Mouse (Mus musculus) forebrain, embryonic 11.5 days (tissue): ENCODE measurements around the gene Kctd7. TPM values are rescaled to one million over a fixed set of nuclear protein-coding genes. Genes with fewer than 3 reads are reported as not detected.

Experiments
- ATAC-seq: fragments of 200-750 bp; cut with Nextera tagmentation; replicated peaks from 2 replicates; pipeline ENCODE4 v1.8.0; 2017; ENCODE audit warnings: moderate TSS enrichment; ENCODE audit not compliant: low FRiP score
- DNase-seq: peaks from one replicate; pipeline ENCODE4 v3.0.0-alpha.2; 2017; ENCODE audit warnings: low spot score
- H3K27ac ChIP-seq: fragments of 300-500 bp; sonication (generic); 2 replicates; pipeline ENCODE4 v1.5.1; 2014; ENCODE audit warnings: low read depth, low read length
- H3K27me3 ChIP-seq: fragments of 300-500 bp; sonication (generic); 2 replicates; pipeline ENCODE4 v1.6.1; 2014; ENCODE audit warnings: mild to moderate bottlenecking, low read length, mixed read lengths; ENCODE audit not compliant: control insufficient read depth, insufficient read depth
- H3K36me3 ChIP-seq: fragments of 300-500 bp; sonication (generic); 2 replicates; pipeline ENCODE4 v1.6.1; 2014; ENCODE audit warnings: mild to moderate bottlenecking, low read length, moderate library complexity, mixed read lengths; ENCODE audit not compliant: control insufficient read depth, insufficient read depth
- H3K4me1 ChIP-seq: fragments of 300-500 bp; sonication (generic); replicated peaks from 2 replicates; pipeline ENCODE4 v1.6.1; 2014; ENCODE audit warnings: low read length, mixed read lengths; ENCODE audit not compliant: control insufficient read depth, insufficient read depth
- H3K4me2 ChIP-seq: fragments of 300-500 bp; sonication (generic); 2 replicates; pipeline ENCODE4 v1.6.1; 2014; ENCODE audit warnings: low read depth, mild to moderate bottlenecking, low read length, moderate library complexity, mixed read lengths; ENCODE audit not compliant: severe bottlenecking
- H3K4me3 ChIP-seq: fragments of 300-500 bp; sonication (generic); 2 replicates; pipeline ENCODE4 v1.5.1; 2014; ENCODE audit warnings: low read depth, low read length
- H3K9ac ChIP-seq: fragments of 300-500 bp; sonication (generic); 2 replicates; pipeline ENCODE4 v1.6.1; 2014; ENCODE audit warnings: low read length
- H3K9me3 ChIP-seq: fragments of 300-500 bp; sonication (generic); 2 replicates; pipeline ENCODE4 v1.6.1; 2016; ENCODE audit warnings: low read length, mixed read lengths; ENCODE audit not compliant: control insufficient read depth
- WGBS: fragments of 180-500 bp; shearing (Covaris S2); extraction: QIAGEN DNeasy Blood & Tissue Kit; methylation state at CpG from one replicate; pipeline ENCODE4 v1.1.7; 2014; 5-methylcytosine and 5-hydroxymethylcytosine counted together
- polyA plus RNA-seq: library from polyadenylated mRNA; unstranded; fragments of >200 nt; fragmentation: Nextera tagmentation; extraction: Ambion mirVana; gene quantifications from 2 replicates; pipeline ENCODE4 v1.2.1, GENCODE M21; 2014

Gene Kctd7
- polyA plus RNA-seq, 1 experiment from 2014 or later, result 6.0 TPM

- Histone ChIP-seq H3K4me1 (no peaks in the 10 kb centered on the region), H3K27me3 (no peaks in the 10 kb centered on the region), H3K9ac (no peak overlapping the region), H3K4me3 (no peak overlapping the region), H3K36me3 (no peaks in the 10 kb centered on the region; the same call in 1 of the 2 replicates), H3K4me2 (no peak overlapping the region), H3K9me3 (no peaks in the 10 kb centered on the region), H3K27ac (no peak overlapping the region)
- DNase-seq (no peak), ATAC-seq (no peak)
- WGBS, result 94% methylated on average over 6 of the region's 6 CpGs
These were observed 46.2 kb downstream of the Kctd7 start for GRCm38 (mm10) chr5:130190909-130191308.

- no peaks in the 10 kb centered on the region; the same call in 1 of the 2 replicates for H3K36me3 ChIP-seq
- no peaks in the 10 kb centered on the region for H3K9me3 ChIP-seq
- WGBS, result 94% methylated on average over 6 of the region's 6 CpGs
- H3K4me3 ChIP-seq, result no peak overlapping the region
- no peak overlapping the region for H3K9ac ChIP-seq
- H3K4me2 ChIP-seq, result no peak overlapping the region
- H3K4me1 ChIP-seq, result no peaks in the 10 kb centered on the region
- H3K27ac ChIP-seq, result no peak overlapping the region
- no peak for ATAC-seq
- no peak for DNase-seq
- H3K27me3 ChIP-seq, result no peaks in the 10 kb centered on the region
These were observed 47.2 kb downstream of the Kctd7 start for GRCm38 (mm10) chr5:130191865-130192264.

GRCm38 (mm10) chr5:130192356-130192944 is 47.8 kb downstream of the Kctd7 start:
- ATAC-seq (no peak), DNase-seq (no peak)
- Histone ChIP-seq H3K9ac (no peak overlapping the region), H3K27me3 (no peaks in the 10 kb centered on the region), H3K9me3 (no peaks in the 10 kb centered on the region), H3K4me2 (no peak overlapping the region), H3K4me3 (no peak overlapping the region), H3K4me1 (no peaks in the 10 kb centered on the region), H3K36me3 (no peaks in the 10 kb centered on the region; the same call in 1 of the 2 replicates), H3K27ac (no peak overlapping the region)
- WGBS, result 88% methylated on average over 2 of the region's 2 CpGs

GRCm38 (mm10) chr5:130193760-130194159 is 49.1 kb downstream of the Kctd7 start:
- 87% methylated on average over 3 of the region's 3 CpGs for WGBS
- Histone ChIP-seq H3K9ac (no peak overlapping the region), H3K27ac (no peak overlapping the region), H3K4me1 (no peaks in the 10 kb centered on the region), H3K9me3 (no peaks in the 10 kb centered on the region), H3K36me3 (no peaks in the 10 kb centered on the region; the same call in 1 of the 2 replicates), H3K4me3 (no peak overlapping the region), H3K27me3 (no peaks in the 10 kb centered on the region), H3K4me2 (no peak overlapping the region)
- ATAC-seq, result no peak
- DNase-seq, result no peak

GRCm38 (mm10) chr5:130196307-130196706 is 51.6 kb downstream of the Kctd7 start:
- ATAC-seq (no peak), DNase-seq (no peak)
- Histone ChIP-seq H3K9me3 (no peaks in the 10 kb centered on the region), H3K4me2 (no peak overlapping the region), H3K4me3 (no peak overlapping the region), H3K4me1 (no peaks in the 10 kb centered on the region), H3K36me3 (no peaks in the 10 kb centered on the region; the same call in 1 of the 2 replicates), H3K27ac (no peak overlapping the region), H3K27me3 (no peaks in the 10 kb centered on the region), H3K9ac (no peak overlapping the region)
- WGBS, result 90% methylated on average over 1 of the region's 1 CpGs

- Histone ChIP-seq H3K9me3 (no peaks in the 10 kb centered on the region), H3K27me3 (no peaks in the 10 kb centered on the region), H3K9ac (no peak overlapping the region), H3K4me2 (no peak overlapping the region), H3K27ac (no peak overlapping the region), H3K36me3 (no peaks in the 10 kb centered on the region; the same call in 1 of the 2 replicates), H3K4me3 (no peak overlapping the region), H3K4me1 (no peaks in the 10 kb centered on the region)
- DNase-seq (no peak), ATAC-seq (no peak)
- 89% methylated on average over 3 of the region's 3 CpGs for WGBS
These were observed 52.8 kb downstream of the Kctd7 start for GRCm38 (mm10) chr5:130197454-130197853.

GRCm38 (mm10) chr5:130197981-130198380 is 53.3 kb downstream of the Kctd7 start:
- DNase-seq (no peak), ATAC-seq (no peak)
- Histone ChIP-seq H3K27me3 (no peaks in the 10 kb centered on the region), H3K4me3 (no peak overlapping the region), H3K36me3 (no peaks in the 10 kb centered on the region; the same call in 1 of the 2 replicates), H3K9me3 (no peaks in the 10 kb centered on the region), H3K4me2 (no peak overlapping the region), H3K4me1 (no peaks in the 10 kb centered on the region), H3K9ac (no peak overlapping the region), H3K27ac (no peak overlapping the region)
- 93% methylated on average over 7 of the region's 7 CpGs for WGBS

- no peak overlapping the region for H3K4me2 ChIP-seq
- WGBS, result 94% methylated on average over 10 of the region's 10 CpGs
- H3K9me3 ChIP-seq, result no peaks in the 10 kb centered on the region
- no peak overlapping the region for H3K27ac ChIP-seq
- no peak overlapping the region for H3K9ac ChIP-seq
- DNase-seq (no peak), ATAC-seq (no peak)
- no peaks in the 10 kb centered on the region; the same call in 1 of the 2 replicates for H3K36me3 ChIP-seq
- H3K27me3 ChIP-seq, result no peaks in the 10 kb centered on the region
- H3K4me1 ChIP-seq, result no peaks in the 10 kb centered on the region
- H3K4me3 ChIP-seq, result no peak overlapping the region
These were observed 55.8 kb downstream of the Kctd7 start for GRCm38 (mm10) chr5:130200233-130201029.
